Mouse (Mus musculus): ENCODE results near the gene Map3k4.

DNA sequence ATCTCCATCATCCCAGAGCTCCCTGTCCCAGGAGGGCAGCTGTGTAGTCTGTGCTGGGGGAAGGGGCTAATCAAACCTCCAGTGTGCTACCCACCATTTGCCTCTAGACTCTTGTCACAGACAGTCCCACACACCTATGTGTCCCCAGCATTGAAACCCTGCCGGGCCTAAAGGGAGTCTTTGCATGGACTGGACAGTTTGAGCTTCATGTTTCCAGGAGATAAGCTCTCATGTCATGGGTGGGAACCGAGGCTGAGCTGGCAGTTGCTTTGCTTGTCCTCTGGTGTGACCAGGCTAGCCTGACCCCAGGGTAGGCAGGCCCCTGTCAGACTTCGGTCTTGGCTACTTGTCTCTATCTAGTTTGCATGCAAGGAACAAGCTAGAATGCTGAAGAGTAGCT lies 112.3 kb downstream of the Map3k4 start:
- TF ChIP-seq EP300 (IDR thresholded peaks at IDR 0.05; ENCODE audit: low read depth) (peak; percentile 81), CTCF (IDR thresholded peaks at IDR 0.05; ENCODE audit: low read depth) (no peak)
